Mouse (Mus musculus): ENCODE results near the gene Igsf3.
"Not testable (repeated sequence)": the region's sequence is repeated elsewhere in the genome, so short reads cannot be mapped to it uniquely, and the experiment has no call there.

The Igsf3 gene

GRCm38 (mm10) chr3:101407568-101407967, 30.7 kb downstream of the Igsf3 start:
- no peak for DNase-seq

GRCm38 (mm10) chr3:101408953-101409750, 32.3 kb downstream of the Igsf3 start:
- no peak for DNase-seq

GRCm38 (mm10) chr3:101410202-101410601, 33.3 kb downstream of the Igsf3 start:
- no peak for DNase-seq

GRCm38 (mm10) chr3:101410745-101411144, 33.9 kb downstream of the Igsf3 start:
- no peak for DNase-seq

- no peak for DNase-seq
Observed at GRCm38 (mm10) chr3:101411626-101412025, 34.7 kb downstream of the Igsf3 start.

GRCm38 (mm10) chr3:101412115-101412514, 35.2 kb downstream of the Igsf3 start:
- DNase-seq = no peak

- not testable (repeated sequence) for DNase-seq
Observed at GRCm38 (mm10) chr3:101413013-101413412, 36.1 kb downstream of the Igsf3 start.

- DNase-seq = no peak
Observed at GRCm38 (mm10) chr3:101418740-101419652, 42.1 kb downstream of the Igsf3 start.

GRCm38 (mm10) chr3:101419653-101419994, 42.7 kb downstream of the Igsf3 start:
- no peak for DNase-seq

GRCm38 (mm10) chr3:101423188-101423587, 46.3 kb downstream of the Igsf3 start:
- no peak for DNase-seq

GRCm38 (mm10) chr3:101424295-101424885, 47.5 kb downstream of the Igsf3 start:
- DNase-seq = no peak

GRCm38 (mm10) chr3:101429982-101430754, 53.3 kb downstream of the Igsf3 start:
- DNase-seq = no peak

GRCm38 (mm10) chr3:101430755-101431115, 53.9 kb downstream of the Igsf3 start:
- no peak for DNase-seq

- DNase-seq = no peak
Observed at GRCm38 (mm10) chr3:101435672-101436071, 58.8 kb downstream of the Igsf3 start.

GRCm38 (mm10) chr3:101436469-101436868, 59.6 kb downstream of the Igsf3 start:
- DNase-seq = no peak

GRCm38 (mm10) chr3:101437021-101437563, 60.2 kb downstream of the Igsf3 start:
- no peak for DNase-seq

- DNase-seq = no peak
Observed at GRCm38 (mm10) chr3:101443265-101443881, 66.5 kb downstream of the Igsf3 start.

- no peak for DNase-seq
Observed at GRCm38 (mm10) chr3:101444437-101444836, 67.6 kb downstream of the Igsf3 start.

- no peak for DNase-seq
Observed at GRCm38 (mm10) chr3:101447239-101447638, 70.4 kb downstream of the Igsf3 start.

GRCm38 (mm10) chr3:101448765-101449164, 71.9 kb downstream of the Igsf3 start:
- no peak for DNase-seq

- DNase-seq = no peak
Observed at GRCm38 (mm10) chr3:101450811-101451428, 74.0 kb downstream of the Igsf3 start.

GRCm38 (mm10) chr3:101460618-101461017, 83.7 kb downstream of the Igsf3 start:
- DNase-seq = no peak
